Mouse (Mus musculus) CH12.LX (cell line): ENCODE data around the gene Mapk6. TPM values are rescaled to one million over a fixed set of nuclear protein-coding genes. Genes with fewer than 3 reads are reported as not detected.

Experiments used
- DNase-seq: peaks from one replicate; pipeline ENCODE4 v3.0.0-alpha.2; 2013; ENCODE audit errors: extremely low read depth
- H3K27ac ChIP-seq: 2 replicates; pipeline ENCODE4 v1.5.1; 2012; ENCODE audit warnings: low read depth, mild to moderate bottlenecking, control low read depth, moderate library complexity; ENCODE audit not compliant: insufficient read depth
- H3K27me3 ChIP-seq: replicated peaks from 2 replicates; pipeline ENCODE3; 2012; ENCODE audit warnings: inconsistent platforms
- H3K36me3 ChIP-seq, 2 experiments: replicated peaks in 1 of 2; 2 replicates each; pipeline versions ENCODE3 to v1.6.1; 2012; ENCODE audit warnings: inconsistent platforms in 1 of 2, low read length in 1 of 2, mild to moderate bottlenecking in 1 of 2, mixed read lengths in 1 of 2, moderate library complexity in 1 of 2; ENCODE audit not compliant: control insufficient read depth in 1 of 2, insufficient read depth in 1 of 2
- H3K4me1 ChIP-seq, 2 experiments: 2 replicates each; pipeline ENCODE4 v1.6.1; 2012; ENCODE audit warnings: inconsistent platforms in 1 of 2, moderate library complexity in 1 of 2; ENCODE audit not compliant: insufficient read depth in 2 of 2, control insufficient read depth in 1 of 2
- H3K4me2 ChIP-seq: 2 replicates; pipeline ENCODE4 v1.6.1; 2012; ENCODE audit warnings: low read depth, mild to moderate bottlenecking, control low read depth; ENCODE audit not compliant: poor library complexity, insufficient read depth, severe bottlenecking
- H3K4me3 ChIP-seq, 3 experiments: fragments of 150-350 bp in 1 of 3; sonication (generic) in 1 of 3; replicated peaks in 1 of 3; 2 replicates each; pipeline versions ENCODE3 to v1.5.1; 2011 to 2012; ENCODE audit warnings: low read depth in 2 of 3, low read length in 2 of 3, mild to moderate bottlenecking in 2 of 3, moderate library complexity in 2 of 3, control low read depth in 1 of 3, improper control_type of control experiment in 1 of 3, inconsistent platforms in 1 of 3, mixed read lengths in 1 of 3; ENCODE audit not compliant: poor library complexity in 1 of 3
- H3K79me2 ChIP-seq: replicated peaks from 2 replicates; pipeline ENCODE4 v1.6.1; 2012; ENCODE audit warnings: mild to moderate bottlenecking, moderate library complexity; ENCODE audit not compliant: control insufficient read depth, poor library complexity, insufficient read depth, severe bottlenecking; ENCODE audit errors: extremely low read depth
- H3K9ac ChIP-seq: 2 replicates; pipeline ENCODE4 v1.6.1; 2012; ENCODE audit warnings: low read depth, mild to moderate bottlenecking, control low read depth, moderate library complexity; ENCODE audit not compliant: insufficient read depth
- H3K9me3 ChIP-seq: replicated peaks from 2 replicates; pipeline ENCODE3; 2012; ENCODE audit warnings: low read length, inconsistent platforms, mixed read lengths
- CTCF ChIP-seq, 2 experiments: IDR thresholded peaks in 1 of 2; conservative IDR thresholded peaks in 1 of 2; 2 replicates each; pipeline ENCODE4 v1.5.1; 2011 to 2012; ENCODE audit warnings: low read depth in 2 of 2, low read length in 2 of 2, improper control_type of control experiment in 1 of 2, inconsistent platforms in 1 of 2, mild to moderate bottlenecking in 1 of 2, moderate library complexity in 1 of 2
- ELF1 ChIP-seq: IDR thresholded peaks from 2 replicates; pipeline ENCODE4 v1.6.1; 2014; ENCODE audit warnings: low read depth, mild to moderate bottlenecking, inconsistent platforms, low read length, improper control_type of control experiment
- ETS1 ChIP-seq: conservative IDR thresholded peaks from 2 replicates; pipeline ENCODE4 v1.6.1; 2012; ENCODE audit warnings: low read depth, mild to moderate bottlenecking, inconsistent platforms, low read length, improper control_type of control experiment, moderate library complexity
- KAT2A ChIP-seq: IDR thresholded peaks from 2 replicates; pipeline ENCODE4 v1.6.1; 2012; ENCODE audit warnings: low read length, improper control_type of control experiment, inconsistent platforms; ENCODE audit not compliant: insufficient replicate concordance
- MAX ChIP-seq: IDR thresholded peaks from 2 replicates; pipeline ENCODE4 v1.6.1; 2011; ENCODE audit warnings: low read length, improper control_type of control experiment
- POLR2A ChIP-seq: IDR thresholded peaks from 2 replicates; pipeline ENCODE4 v1.6.1; 2011; ENCODE audit warnings: low read depth, mild to moderate bottlenecking, improper control_type of control experiment, low read length
- SMC3 ChIP-seq: IDR thresholded peaks from 2 replicates; pipeline ENCODE4 v1.6.1; 2011; ENCODE audit warnings: low read depth, low read length, improper control_type of control experiment
- TBP ChIP-seq: conservative IDR thresholded peaks from 2 replicates; pipeline ENCODE4 v1.6.1; 2011; ENCODE audit warnings: low read depth, low read length, improper control_type of control experiment
- UBTF ChIP-seq: IDR thresholded peaks from 2 replicates; pipeline ENCODE4 v1.6.1; 2012; ENCODE audit warnings: low read depth, mild to moderate bottlenecking, inconsistent platforms, low read length, improper control_type of control experiment, moderate library complexity
- ZC3H11A ChIP-seq: IDR thresholded peaks from 2 replicates; pipeline ENCODE4 v1.6.1; 2012; ENCODE audit warnings: low read depth, mild to moderate bottlenecking, inconsistent platforms, low read length, improper control_type of control experiment
- dilution Hi-C: fragments of 300-500 bp; cut with MboI; formaldehyde crosslinking; loops from 2 replicates; pipeline ENCODE4 v1.14.3; 2020; ENCODE audit warnings: low sequenced_read_pairs; ENCODE audit not compliant: extremely low pct_unique_long_range_greater_than_20kb, extremely low pct_ligation_motif_present
- in situ Hi-C: fragments of 300-500 bp; cut with MboI; formaldehyde crosslinking; loops from 3 replicates; pipeline ENCODE4 v1.14.3; 2019; ENCODE audit warnings: low sequenced_read_pairs, low pct_ligation_motif_present, low pct_unique_long_range_greater_than_20kb, mixed read lengths
- polyA plus RNA-seq: library from polyadenylated mRNA; unstranded; fragments of >175 nt; gene quantifications from 2 replicates; pipeline ENCODE4 v1.2.1, GENCODE M21; 2012; ENCODE audit warnings: low read depth; ENCODE audit not compliant: insufficient read length
- total RNA-seq, 2 experiments: library from RNA; depleted of rRNA; stranded (reverse); fragments of 300-350 nt in 1 of 2; fragments of >200 nt in 1 of 2; gene quantifications; 2 replicates each; pipeline ENCODE4 v1.2.3; 2012 to 2014

Mapk6 gene
- total and polyA plus RNA-seq, 3 experiments, result 23.3 to 62.2 (median 34.2) TPM

DNA sequence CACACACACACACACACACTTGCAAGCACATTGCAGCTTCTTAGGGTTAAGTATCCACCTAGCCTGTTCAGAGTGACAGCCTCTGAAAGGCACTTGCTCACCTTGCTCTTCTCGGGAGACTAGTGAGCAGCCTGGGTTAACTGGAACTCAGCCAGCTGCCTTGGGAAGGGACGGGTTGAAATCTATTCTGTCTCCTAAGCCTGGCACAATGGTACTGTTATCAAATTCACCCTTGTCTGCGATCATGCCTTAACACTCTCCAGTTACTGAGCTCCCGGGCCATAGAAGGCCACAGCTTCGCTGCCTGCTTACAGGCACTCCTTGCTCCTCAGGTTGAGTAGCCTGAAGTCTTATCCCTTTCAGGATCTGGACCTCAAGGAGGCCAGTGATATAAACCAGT, 9.2 kb downstream of the Mapk6 start:
- TF ChIP-seq UBTF (no peak), POLR2A (no peak), SMC3 (no peak), TBP (no peak), KAT2A (no peak)
- no peak for DNase-seq
- H3K9ac ChIP-seq, result no peak overlapping the region
- no peak overlapping the region for H3K4me2 ChIP-seq
- H3K36me3 ChIP-seq, result peaks cover 23 to 63% of the 10 kb centered on the region in 2 experiments
- H3K79me2 ChIP-seq, result peaks cover 81% of the 10 kb centered on the region
- dilution Hi-C loops, result no loop called here
- no peak overlapping the region for H3K27ac ChIP-seq
- H3K9me3 ChIP-seq, result no peaks in the 10 kb centered on the region
- H3K4me3 ChIP-seq, result no peak overlapping the region
- H3K27me3 ChIP-seq, result no peaks in the 10 kb centered on the region
- in situ Hi-C loops, result no loop called here
- H3K4me1 ChIP-seq, result peaks cover 3 to 46% of the 10 kb centered on the region in 2 experiments

- peaks cover 3 to 34% of the 10 kb centered on the region in 2 experiments for H3K4me1 ChIP-seq
- H3K27me3 ChIP-seq, result no peaks in the 10 kb centered on the region
- in situ Hi-C loops (no loop called here), dilution Hi-C loops (no loop called here)
- H3K4me3 ChIP-seq, result no peak overlapping the region
- H3K27ac ChIP-seq, result no peak overlapping the region
- TF ChIP-seq ZC3H11A, result no peak
- peak in 1 of 2 experiments; percentile 39; a peak in 2 of 4 replicates for TF ChIP-seq CTCF (conservative IDR thresholded peaks at IDR 0.05 in 1 of 2, IDR thresholded peaks at IDR 0.05 in 1 of 2; ENCODE audit: low read depth in 2 of 2, low read length in 2 of 2)
- TF ChIP-seq ELF1, result no peak
- peak; percentile 20; the same call in 1 of the 2 replicates for TF ChIP-seq SMC3
- no peak for TF ChIP-seq ETS1
- no peak for DNase-seq
- peaks cover 74% of the 10 kb centered on the region for H3K79me2 ChIP-seq
- no peaks in the 10 kb centered on the region for H3K9me3 ChIP-seq
- peaks cover 31 to 73% of the 10 kb centered on the region in 2 experiments for H3K36me3 ChIP-seq
- H3K9ac ChIP-seq, result no peak overlapping the region
- H3K4me2 ChIP-seq, result no peak overlapping the region
These were observed 10.7 kb downstream of the Mapk6 start for GRCm38 (mm10) chr9:75399069-75399468.

DNA sequence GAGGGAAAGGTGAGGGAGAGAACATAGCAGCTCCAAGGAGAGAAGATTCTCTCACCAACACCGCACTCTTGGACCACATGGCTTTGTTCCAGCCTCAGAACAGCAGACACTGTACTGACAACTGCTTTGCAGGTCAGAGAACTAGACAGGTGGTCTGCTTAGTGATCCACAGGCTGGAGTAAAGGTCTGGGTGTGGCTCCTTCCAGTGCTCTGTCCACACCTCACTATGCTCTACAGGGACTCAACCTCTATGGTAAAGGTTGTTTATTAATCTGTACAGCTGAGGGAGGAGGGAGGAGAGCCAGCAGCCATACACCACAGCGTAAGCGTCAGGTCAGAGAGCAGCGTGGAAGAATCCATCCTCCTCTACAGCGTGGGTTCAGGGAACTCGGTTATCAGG, 13.8 kb downstream of the Mapk6 start:
- no peak for DNase-seq
- in situ Hi-C loops, result no loop called here
- H3K27me3 ChIP-seq, result no peaks in the 10 kb centered on the region
- H3K9me3 ChIP-seq, result no peaks in the 10 kb centered on the region
- H3K36me3 ChIP-seq, result peaks cover 53 to 86% of the 10 kb centered on the region in 2 experiments
- dilution Hi-C loops, result no loop called here
- no peak overlapping the region for H3K4me2 ChIP-seq
- no peak for TF ChIP-seq MAX
- H3K9ac ChIP-seq, result no peak overlapping the region
- H3K27ac ChIP-seq, result no peak overlapping the region
- H3K79me2 ChIP-seq, result peaks cover 45% of the 10 kb centered on the region
- H3K4me1 ChIP-seq, result peaks cover 0 to 9% of the 10 kb centered on the region in 2 experiments; a peak in 2 of 4 replicates
- no peak overlapping the region for H3K4me3 ChIP-seq
